Mouse (Mus musculus) 416B (cell line): ENCODE measurements around the gene Akap6.

Experiments
- DNase-seq: peaks from one replicate; pipeline ENCODE4 v3.0.0; 2011; ENCODE audit warnings: low read depth

The Akap6 gene

GRCm38 (mm10) chr12:52908448-52909066, 209.4 kb downstream of the Akap6 start:
- peak; percentile 84 for DNase-seq

GRCm38 (mm10) chr12:52910345-52910744, 211.2 kb downstream of the Akap6 start:
- DNase-seq, result no peak

GRCm38 (mm10) chr12:52910819-52911218, 211.6 kb downstream of the Akap6 start:
- peak; percentile 72 for DNase-seq

- DNase-seq, result peak; percentile 62
These were observed 219.8 kb downstream of the Akap6 start for GRCm38 (mm10) chr12:52918939-52919338.

GRCm38 (mm10) chr12:52922510-52922909, 223.3 kb downstream of the Akap6 start:
- no peak for DNase-seq

- no peak for DNase-seq
These were observed 226.3 kb downstream of the Akap6 start for GRCm38 (mm10) chr12:52925448-52925847.

GRCm38 (mm10) chr12:52933832-52934231, 234.6 kb downstream of the Akap6 start:
- no peak for DNase-seq

GRCm38 (mm10) chr12:52934989-52935388, 235.8 kb downstream of the Akap6 start:
- no peak for DNase-seq

GRCm38 (mm10) chr12:52938786-52939185, 239.6 kb downstream of the Akap6 start:
- no peak for DNase-seq

- peak; percentile 2 for DNase-seq
These were observed 240.3 kb downstream of the Akap6 start for GRCm38 (mm10) chr12:52939324-52939946.

GRCm38 (mm10) chr12:52941941-52942340, 242.8 kb downstream of the Akap6 start:
- no peak for DNase-seq

GRCm38 (mm10) chr12:52944274-52944673, 245.1 kb downstream of the Akap6 start:
- DNase-seq, result no peak

- DNase-seq, result no peak
These were observed 245.8 kb downstream of the Akap6 start for GRCm38 (mm10) chr12:52944949-52945348.

GRCm38 (mm10) chr12:52950660-52951059, 251.5 kb downstream of the Akap6 start:
- DNase-seq, result peak; percentile 49

- DNase-seq, result no peak
These were observed 258.4 kb downstream of the Akap6 start for GRCm38 (mm10) chr12:52957587-52957986.

GRCm38 (mm10) chr12:52957994-52958393, 258.8 kb downstream of the Akap6 start:
- DNase-seq, result peak; percentile 33

GRCm38 (mm10) chr12:52991745-52992144, 292.6 kb downstream of the Akap6 start:
- DNase-seq, result no peak

GRCm38 (mm10) chr12:53012336-53012735, 313.2 kb downstream of the Akap6 start:
- DNase-seq, result no peak

GRCm38 (mm10) chr12:53014539-53014938, 315.4 kb downstream of the Akap6 start:
- DNase-seq, result no peak

GRCm38 (mm10) chr12:53024575-53025246, 325.5 kb downstream of the Akap6 start:
- DNase-seq, result no peak

- DNase-seq, result no peak
These were observed 328.1 kb downstream of the Akap6 start for GRCm38 (mm10) chr12:53027308-53027707.

- DNase-seq, result no peak
These were observed 329.7 kb downstream of the Akap6 start for GRCm38 (mm10) chr12:53028926-53029325.

GRCm38 (mm10) chr12:53029910-53030309, 330.7 kb downstream of the Akap6 start:
- no peak for DNase-seq
